Mouse (Mus musculus) brain, embryonic 14.5 days (tissue): ENCODE results near the gene Lkaaear1.

Experiments used
- CTCF ChIP-seq: fragments of 200-500 bp; IDR thresholded peaks from 2 replicates; pipeline ENCODE4 v1.5.1; 2012; ENCODE audit warnings: inconsistent platforms, mild to moderate bottlenecking, moderate library complexity, borderline replicate concordance; ENCODE audit not compliant: insufficient read depth, insufficient read length; ENCODE audit errors: extremely low read depth
- POLR2A ChIP-seq: fragments of 200-500 bp; IDR thresholded peaks from 2 replicates; pipeline ENCODE4 v1.6.1; 2012; ENCODE audit warnings: mild to moderate bottlenecking, inconsistent platforms, borderline replicate concordance; ENCODE audit not compliant: poor library complexity, insufficient read depth, insufficient read length, severe bottlenecking; ENCODE audit errors: extremely low read depth

- no peak for TF ChIP-seq POLR2A
- TF ChIP-seq CTCF = no peak
Measured at GRCm38 (mm10) chr2:181691083-181691482, 7.2 kb downstream of the Lkaaear1 start.
